Mouse (Mus musculus): ENCODE results near the gene Ephb1.

The Ephb1 gene

DNA sequence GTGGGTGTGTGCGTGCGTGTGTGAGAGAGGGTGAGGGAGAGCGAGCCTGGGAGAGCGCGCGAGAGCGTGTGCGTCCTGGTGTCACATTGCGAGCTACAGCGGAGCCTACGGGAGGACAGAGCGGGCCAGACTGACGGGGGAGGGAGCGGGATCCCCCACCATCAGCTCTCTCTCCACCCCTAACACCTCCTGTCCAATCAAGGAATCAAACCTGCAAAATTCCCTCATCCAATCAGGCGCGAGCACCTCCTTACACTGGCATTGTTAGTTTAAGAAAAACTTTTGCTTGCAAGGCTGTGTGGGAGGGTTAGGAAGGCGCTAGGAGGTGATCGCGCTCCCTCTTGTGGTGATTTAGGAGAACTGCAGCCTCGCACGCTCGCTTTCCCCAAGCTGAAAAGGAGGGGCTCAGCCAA lies at the start of gene Ephb1:
Gene Ephb1 (minus strand): TSS at position 133 of the 413 bp plus-strand sequence.
- Histone ChIP-seq H3K4me1 (replicated peaks; ENCODE audit: low read depth, low read length) (peaks cover 23% of the 10 kb centered on the region), H3K9me3 (ENCODE audit: low read length) (no peaks in the 10 kb centered on the region; the same call in 1 of the 2 replicates), H3K4me3 (replicated peaks; ENCODE audit: low read length) (peak within 1 kb of the TSS; percentile 82), H3K36me3 (ENCODE audit: insufficient read depth, low read length) (no peaks in the 10 kb centered on the region), H3K27me3 (ENCODE audit: insufficient read depth, low read length) (peaks cover 88% of the 10 kb centered on the region)
- peak; percentile 97 for TF ChIP-seq CTCF (conservative IDR thresholded peaks at IDR 0.05; ENCODE audit: low read length)
- no peak for TF ChIP-seq NANOG (IDR thresholded peaks at IDR 0.05; ENCODE audit: borderline replicate concordance, low read length)

GRCm38 (mm10) chr9:102403086-102404021 lies 48.9 kb upstream of the Ephb1 start:
- H3K27me3 ChIP-seq (ENCODE audit: insufficient read depth, low read length), result peaks cover 18% of the 10 kb centered on the region
- H3K36me3 ChIP-seq (ENCODE audit: insufficient read depth, low read length), result no peaks in the 10 kb centered on the region
- TF ChIP-seq NANOG (IDR thresholded peaks at IDR 0.05; ENCODE audit: borderline replicate concordance, low read length) (no peak), CTCF (conservative IDR thresholded peaks at IDR 0.05; ENCODE audit: low read length) (peak; percentile 65), POU5F1 (IDR thresholded peaks at IDR 0.05; ENCODE audit: borderline replicate concordance, low read length) (no peak)
- H3K4me3 ChIP-seq (replicated peaks; ENCODE audit: low read length), result no peak overlapping the region
- peaks cover 13% of the 10 kb centered on the region; the same call in 1 of the 2 replicates for H3K4me1 ChIP-seq (replicated peaks; ENCODE audit: low read depth, low read length)
- peaks cover 12% of the 10 kb centered on the region; the same call in 1 of the 2 replicates for H3K9me3 ChIP-seq (ENCODE audit: low read length)

DNA sequence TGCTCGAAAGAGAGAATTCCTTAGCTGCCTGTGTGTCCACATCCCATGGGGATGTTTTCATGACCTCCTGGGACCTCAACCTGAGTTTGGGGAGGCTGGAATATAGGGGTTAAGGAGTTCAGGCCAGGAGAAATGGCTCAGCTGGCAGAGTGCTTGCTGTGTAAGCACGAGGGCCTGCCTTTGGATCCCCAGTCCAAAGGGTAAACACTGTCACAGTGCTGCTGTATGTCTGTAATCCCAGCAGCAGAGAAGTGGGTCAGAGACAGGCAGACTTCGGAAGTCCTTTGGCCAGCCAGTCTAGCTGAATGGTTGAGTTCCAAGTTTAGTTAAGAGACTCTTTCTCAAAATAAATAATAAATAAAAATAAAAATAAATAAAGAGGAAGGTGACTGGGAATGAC lies 48.2 kb upstream of the Ephb1 start:
- no peak for TF ChIP-seq NANOG (IDR thresholded peaks at IDR 0.05; ENCODE audit: borderline replicate concordance, low read length)
- TF ChIP-seq POU5F1 (IDR thresholded peaks at IDR 0.05; ENCODE audit: borderline replicate concordance, low read length), result no peak
- no peak for TF ChIP-seq CTCF (conservative IDR thresholded peaks at IDR 0.05; ENCODE audit: low read length)
- peaks cover 16% of the 10 kb centered on the region for H3K27me3 ChIP-seq (ENCODE audit: insufficient read depth, low read length)

DNA sequence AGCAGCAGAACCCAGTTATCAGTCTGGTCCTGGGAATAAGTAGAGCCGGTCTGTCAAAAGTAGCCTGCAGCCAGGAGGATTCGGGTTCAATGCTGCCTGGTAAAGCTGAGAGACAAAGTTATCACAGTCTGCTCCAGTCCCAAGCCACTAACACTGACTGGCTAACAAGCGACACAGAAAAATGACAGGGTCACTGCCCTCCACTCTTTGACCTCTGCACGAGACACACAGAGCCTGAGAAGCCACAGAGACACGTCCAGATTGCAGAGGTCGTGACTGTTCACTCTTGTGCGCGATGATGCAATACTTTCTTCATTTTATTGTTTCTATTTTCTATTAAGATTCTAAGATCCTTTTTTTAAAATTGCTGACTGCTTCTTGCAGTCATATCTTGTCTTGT lies 33.8 kb upstream of the Ephb1 start:
- Histone ChIP-seq H3K36me3 (ENCODE audit: insufficient read depth, low read length) (no peaks in the 10 kb centered on the region), H3K9me3 (ENCODE audit: low read length) (no peaks in the 10 kb centered on the region), H3K27me3 (ENCODE audit: insufficient read depth, low read length) (0 out of 2 replicates have a peak, but pooled peaks cover 4% of the 10 kb centered on the region), H3K4me3 (replicated peaks; ENCODE audit: low read length) (no peak overlapping the region), H3K4me1 (replicated peaks; ENCODE audit: low read depth, low read length) (no peaks in the 10 kb centered on the region)
- TF ChIP-seq NANOG (IDR thresholded peaks at IDR 0.05; ENCODE audit: borderline replicate concordance, low read length), result no peak
- TF ChIP-seq CTCF (conservative IDR thresholded peaks at IDR 0.05; ENCODE audit: low read length), result no peak
- no peak for TF ChIP-seq POU5F1 (IDR thresholded peaks at IDR 0.05; ENCODE audit: borderline replicate concordance, low read length)

More for the DNA sequence above, 48.2 kb upstream of the Ephb1 start:
- Histone ChIP-seq H3K4me1 (replicated peaks; ENCODE audit: low read depth, low read length) (peaks cover 13% of the 10 kb centered on the region; the same call in 1 of the 2 replicates), H3K36me3 (ENCODE audit: insufficient read depth, low read length) (no peaks in the 10 kb centered on the region), H3K9me3 (ENCODE audit: low read length) (peaks cover 12% of the 10 kb centered on the region; the same call in 1 of the 2 replicates), H3K4me3 (replicated peaks; ENCODE audit: low read length) (no peak overlapping the region)

- Histone ChIP-seq H3K9me3 (ENCODE audit: low read length) (no peaks in the 10 kb centered on the region), H3K36me3 (ENCODE audit: insufficient read depth, low read length) (no peaks in the 10 kb centered on the region), H3K27me3 (ENCODE audit: insufficient read depth, low read length) (0 out of 2 replicates have a peak, but pooled peaks cover 6% of the 10 kb centered on the region), H3K4me1 (replicated peaks; ENCODE audit: low read depth, low read length) (no peaks in the 10 kb centered on the region), H3K4me3 (replicated peaks; ENCODE audit: low read length) (no peak overlapping the region)
- no peak for TF ChIP-seq POU5F1 (IDR thresholded peaks at IDR 0.05; ENCODE audit: borderline replicate concordance, low read length)
- no peak for TF ChIP-seq NANOG (IDR thresholded peaks at IDR 0.05; ENCODE audit: borderline replicate concordance, low read length)
- TF ChIP-seq CTCF (conservative IDR thresholded peaks at IDR 0.05; ENCODE audit: low read length), result no peak
Observed at GRCm38 (mm10) chr9:102386816-102387215, 32.3 kb upstream of the Ephb1 start.

GRCm38 (mm10) chr9:102380235-102380634 lies 25.7 kb upstream of the Ephb1 start:
- Histone ChIP-seq H3K4me3 (replicated peaks; ENCODE audit: low read length) (no peak overlapping the region), H3K9me3 (ENCODE audit: low read length) (no peaks in the 10 kb centered on the region), H3K27me3 (ENCODE audit: insufficient read depth, low read length) (peaks cover 4% of the 10 kb centered on the region; the same call in 1 of the 2 replicates), H3K4me1 (replicated peaks; ENCODE audit: low read depth, low read length) (no peaks in the 10 kb centered on the region), H3K36me3 (ENCODE audit: insufficient read depth, low read length) (no peaks in the 10 kb centered on the region)
- TF ChIP-seq POU5F1 (IDR thresholded peaks at IDR 0.05; ENCODE audit: borderline replicate concordance, low read length) (no peak), NANOG (IDR thresholded peaks at IDR 0.05; ENCODE audit: borderline replicate concordance, low read length) (no peak), CTCF (conservative IDR thresholded peaks at IDR 0.05; ENCODE audit: low read length) (no peak)

DNA sequence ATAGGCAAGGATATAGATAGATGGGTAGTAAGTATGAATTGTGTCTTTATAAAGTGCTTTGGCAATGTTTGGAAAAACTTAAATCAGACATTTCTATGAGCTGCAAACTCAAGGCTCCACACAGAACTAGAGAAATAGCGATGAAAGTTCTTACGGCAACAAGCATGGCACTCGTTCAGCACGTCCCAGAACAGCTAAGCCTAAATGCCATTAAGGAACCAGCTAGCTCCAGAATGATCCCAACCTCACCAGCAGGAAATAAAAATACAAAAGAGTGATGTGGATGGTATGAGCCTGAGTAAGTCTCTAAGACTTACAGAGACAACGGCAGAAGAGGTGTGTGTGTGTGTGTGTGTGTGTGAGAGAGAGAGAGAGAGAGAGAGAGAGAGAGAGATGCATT lies 20.2 kb upstream of the Ephb1 start:
- Histone ChIP-seq H3K4me3 (replicated peaks; ENCODE audit: low read length) (no peak overlapping the region), H3K36me3 (ENCODE audit: insufficient read depth, low read length) (no peaks in the 10 kb centered on the region), H3K9me3 (ENCODE audit: low read length) (no peaks in the 10 kb centered on the region), H3K4me1 (replicated peaks; ENCODE audit: low read depth, low read length) (no peaks in the 10 kb centered on the region), H3K27me3 (ENCODE audit: insufficient read depth, low read length) (peaks cover 4% of the 10 kb centered on the region; the same call in 1 of the 2 replicates)
- TF ChIP-seq POU5F1 (IDR thresholded peaks at IDR 0.05; ENCODE audit: borderline replicate concordance, low read length), result no peak
- TF ChIP-seq NANOG (IDR thresholded peaks at IDR 0.05; ENCODE audit: borderline replicate concordance, low read length), result no peak

DNA sequence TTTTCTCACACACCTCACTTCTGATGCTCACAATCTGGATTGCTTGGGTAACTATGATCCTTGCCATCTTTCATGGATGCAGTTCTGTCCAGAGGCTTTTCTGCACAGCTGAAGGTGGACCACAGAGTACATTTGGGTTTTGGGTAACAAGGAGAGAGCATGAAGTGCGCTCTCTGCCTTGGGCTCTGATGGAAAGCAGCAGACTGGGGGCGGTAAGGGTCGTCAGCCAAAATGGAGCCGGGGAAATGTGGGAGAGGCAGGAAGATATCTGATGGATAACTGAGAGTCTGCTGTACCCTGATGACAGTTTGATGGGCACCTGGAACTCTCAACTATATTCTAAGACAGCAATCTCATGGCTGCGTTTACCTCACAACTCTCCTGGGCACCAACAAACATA lies 19.4 kb upstream of the Ephb1 start:
- Histone ChIP-seq H3K36me3 (ENCODE audit: insufficient read depth, low read length) (no peaks in the 10 kb centered on the region), H3K9me3 (ENCODE audit: low read length) (no peaks in the 10 kb centered on the region), H3K4me1 (replicated peaks; ENCODE audit: low read depth, low read length) (no peaks in the 10 kb centered on the region), H3K27me3 (ENCODE audit: insufficient read depth, low read length) (peaks cover 4% of the 10 kb centered on the region; the same call in 1 of the 2 replicates), H3K4me3 (replicated peaks; ENCODE audit: low read length) (no peak overlapping the region)
- TF ChIP-seq NANOG (IDR thresholded peaks at IDR 0.05; ENCODE audit: borderline replicate concordance, low read length), result no peak
- no peak for TF ChIP-seq POU5F1 (IDR thresholded peaks at IDR 0.05; ENCODE audit: borderline replicate concordance, low read length)
- TF ChIP-seq CTCF (conservative IDR thresholded peaks at IDR 0.05; ENCODE audit: low read length), result no peak

Measured in E14TG2a.4 (cell line).